Mouse (Mus musculus): ENCODE results near the gene Zcchc14.

DNA sequence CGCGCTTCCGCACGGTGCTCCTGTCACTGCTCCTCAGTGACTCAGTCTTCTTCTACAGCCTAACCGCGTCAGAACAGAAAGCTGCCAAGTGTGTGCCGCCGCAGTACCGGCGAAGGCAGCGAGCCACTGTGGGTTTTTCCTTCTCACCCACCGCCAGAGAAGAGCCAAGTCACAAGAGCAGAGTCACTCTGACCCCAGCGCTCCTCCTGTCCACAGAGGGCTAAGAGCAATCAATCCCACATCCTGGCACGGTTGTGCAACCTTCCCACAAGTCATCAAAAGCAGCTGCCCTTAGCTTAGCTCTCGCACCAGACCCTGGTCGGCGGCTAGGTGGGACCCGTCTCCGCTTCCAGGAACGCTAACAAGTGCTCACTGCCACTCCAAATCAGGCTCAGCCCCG lies 82.4 kb downstream of the Zcchc14 start:
- TF ChIP-seq CTCF (IDR thresholded peaks at IDR 0.05; ENCODE audit: control insufficient read depth, insufficient read depth, insufficient read length) (no peak), MAX (IDR thresholded peaks at IDR 0.05) (no peak), USF1 (IDR thresholded peaks at IDR 0.05; ENCODE audit: low read depth) (no peak), CEBPB (IDR thresholded peaks at IDR 0.05; ENCODE audit: low read depth) (no peak), MYOD1 (IDR thresholded peaks at IDR 0.05; ENCODE audit: control insufficient read depth, insufficient read length, low read depth) (no peak), FOSL1 (IDR thresholded peaks at IDR 0.05; ENCODE audit: insufficient read depth, low read length, poor library complexity, severe bottlenecking) (no peak)

All from C2C12 (cell line).